Mouse (Mus musculus): ENCODE data around the gene Gm27021. TPM values are rescaled to one million over a fixed set of nuclear protein-coding genes. Genes with fewer than 3 reads are reported as not detected.
A peak's percentile ranks its signal among the peaks of the same experiment; 100 is the strongest.

The Gm27021 gene
- polyA plus RNA-seq, 1 experiment from 2014 or later = 3.8 TPM

GRCm38 (mm10) chr8:120630031-120630430 lies 37.8 kb downstream of the Gm27021 start:
- H3K9me3 ChIP-seq (replicated peaks) = no peaks in the 10 kb centered on the region
- WGBS = 57% methylated on average over 5 of the region's 5 CpGs
- H3K4me3 ChIP-seq = no peak overlapping the region
- DNase-seq (ENCODE audit: low spot score) = no peak
- H3K27ac ChIP-seq = peak overlapping the region; percentile 14; the same call in 1 of the 2 replicates
- H3K27me3 ChIP-seq (ENCODE audit: low read depth, poor library complexity, severe bottlenecking) = peaks cover 53% of the 10 kb centered on the region
- no peaks in the 10 kb centered on the region for H3K36me3 ChIP-seq
- H3K4me1 ChIP-seq = peaks cover 50% of the 10 kb centered on the region

- H3K4me1 ChIP-seq = peaks cover 42% of the 10 kb centered on the region
- H3K36me3 ChIP-seq = no peaks in the 10 kb centered on the region
Measured at GRCm38 (mm10) chr8:120627298-120627697, 40.6 kb downstream of the Gm27021 start.

GRCm38 (mm10) chr8:120626461-120626860 lies 41.4 kb downstream of the Gm27021 start:
- WGBS = 64% methylated on average over 11 of the region's 11 CpGs
- Histone ChIP-seq H3K4me3 (no peak overlapping the region), H3K27ac (no peak overlapping the region), H3K4me1 (peaks cover 42% of the 10 kb centered on the region), H3K9me3 (replicated peaks) (no peaks in the 10 kb centered on the region), H3K36me3 (no peaks in the 10 kb centered on the region), H3K27me3 (ENCODE audit: low read depth, poor library complexity, severe bottlenecking) (peaks cover 17% of the 10 kb centered on the region; the same call in 1 of the 2 replicates)
- no peak for DNase-seq (ENCODE audit: low spot score)

More at GRCm38 (mm10) chr8:120627298-120627697, 40.6 kb downstream of the Gm27021 start:
- H3K4me3 ChIP-seq = no peak overlapping the region
- DNase-seq (ENCODE audit: low spot score) = no peak
- no peaks in the 10 kb centered on the region for H3K9me3 ChIP-seq (replicated peaks)
- H3K27ac ChIP-seq = no peak overlapping the region
- peaks cover 26% of the 10 kb centered on the region for H3K27me3 ChIP-seq (ENCODE audit: low read depth, poor library complexity, severe bottlenecking)
- 92% methylated on average over 5 of the region's 5 CpGs for WGBS

GRCm38 (mm10) chr8:120623608-120624007 lies 44.3 kb downstream of the Gm27021 start:
- no peak overlapping the region for H3K4me3 ChIP-seq
- peaks cover 37% of the 10 kb centered on the region for H3K4me1 ChIP-seq
- no peaks in the 10 kb centered on the region for H3K9me3 ChIP-seq (replicated peaks)
- H3K27ac ChIP-seq = no peak overlapping the region; the same call in 1 of the 2 replicates
- no peak for DNase-seq (ENCODE audit: low spot score)
- no peaks in the 10 kb centered on the region for H3K36me3 ChIP-seq
- no peaks in the 10 kb centered on the region for H3K27me3 ChIP-seq (ENCODE audit: low read depth, poor library complexity, severe bottlenecking)
- WGBS = 41% methylated on average over 2 of the region's 2 CpGs

- H3K27ac ChIP-seq = peak overlapping the region; percentile 47; the same call in 1 of the 2 replicates
- peaks cover 41% of the 10 kb centered on the region for H3K4me1 ChIP-seq
- no peak overlapping the region for H3K4me3 ChIP-seq
- 78% methylated on average over 14 of the region's 14 CpGs for WGBS
- no peak for DNase-seq (ENCODE audit: low spot score)
- no peaks in the 10 kb centered on the region for H3K9me3 ChIP-seq (replicated peaks)
- H3K36me3 ChIP-seq = no peaks in the 10 kb centered on the region
- H3K27me3 ChIP-seq (ENCODE audit: low read depth, poor library complexity, severe bottlenecking) = no peaks in the 10 kb centered on the region
Measured at GRCm38 (mm10) chr8:120622161-120622560, 45.7 kb downstream of the Gm27021 start.

GRCm38 (mm10) chr8:120620441-120620840 lies 47.4 kb downstream of the Gm27021 start:
- no peak for DNase-seq (ENCODE audit: low spot score)
- Histone ChIP-seq H3K4me3 (no peak overlapping the region), H3K4me1 (peaks cover 45% of the 10 kb centered on the region), H3K9me3 (replicated peaks) (no peaks in the 10 kb centered on the region), H3K27me3 (ENCODE audit: low read depth, poor library complexity, severe bottlenecking) (no peaks in the 10 kb centered on the region), H3K27ac (peak overlapping the region; percentile 61; the same call in 1 of the 2 replicates), H3K36me3 (no peaks in the 10 kb centered on the region)
- 48% methylated on average over 7 of the region's 7 CpGs for WGBS

GRCm38 (mm10) chr8:120619235-120620180 lies 48.4 kb downstream of the Gm27021 start:
- H3K36me3 ChIP-seq = no peaks in the 10 kb centered on the region
- no peaks in the 10 kb centered on the region for H3K27me3 ChIP-seq (ENCODE audit: low read depth, poor library complexity, severe bottlenecking)
- no peak overlapping the region for H3K4me3 ChIP-seq
- peaks cover 42% of the 10 kb centered on the region for H3K4me1 ChIP-seq
- WGBS = 81% methylated on average over 11 of the region's 11 CpGs
- H3K9me3 ChIP-seq (replicated peaks) = no peaks in the 10 kb centered on the region
- DNase-seq (ENCODE audit: low spot score) = no peak
- H3K27ac ChIP-seq = peak overlapping the region; percentile 61

GRCm38 (mm10) chr8:120618110-120618509 lies 49.8 kb downstream of the Gm27021 start:
- peak; percentile 88 for DNase-seq (ENCODE audit: low spot score)
- peaks cover 34% of the 10 kb centered on the region for H3K4me1 ChIP-seq
- H3K36me3 ChIP-seq = no peaks in the 10 kb centered on the region
- WGBS = 1% methylated on average over 6 of the region's 6 CpGs
- peak overlapping the region; percentile 77 for H3K27ac ChIP-seq
- 0 out of 2 replicates have a peak overlapping the region, but pooled peaks have one; percentile 1 for H3K4me3 ChIP-seq
- H3K9me3 ChIP-seq (replicated peaks) = no peaks in the 10 kb centered on the region
- H3K27me3 ChIP-seq (ENCODE audit: low read depth, poor library complexity, severe bottlenecking) = no peaks in the 10 kb centered on the region

GRCm38 (mm10) chr8:120616663-120617626 lies 50.9 kb downstream of the Gm27021 start:
- Histone ChIP-seq H3K27ac (peak overlapping the region; percentile 46; the same call in 1 of the 2 replicates), H3K27me3 (ENCODE audit: low read depth, poor library complexity, severe bottlenecking) (no peaks in the 10 kb centered on the region), H3K9me3 (replicated peaks) (no peaks in the 10 kb centered on the region), H3K4me1 (peaks cover 30% of the 10 kb centered on the region), H3K4me3 (no peak overlapping the region), H3K36me3 (no peaks in the 10 kb centered on the region)
- no peak for DNase-seq (ENCODE audit: low spot score)
- 29% methylated on average over 8 of the region's 8 CpGs for WGBS

GRCm38 (mm10) chr8:120614491-120614890 lies 53.4 kb downstream of the Gm27021 start:
- Histone ChIP-seq H3K9me3 (replicated peaks) (no peaks in the 10 kb centered on the region), H3K4me3 (no peak overlapping the region), H3K36me3 (no peaks in the 10 kb centered on the region), H3K4me1 (peaks cover 18% of the 10 kb centered on the region), H3K27ac (no peak overlapping the region), H3K27me3 (ENCODE audit: low read depth, poor library complexity, severe bottlenecking) (0 out of 2 replicates have a peak, but pooled peaks cover 7% of the 10 kb centered on the region)
- no peak for DNase-seq (ENCODE audit: low spot score)
- 95% methylated on average over 3 of the region's 3 CpGs for WGBS

- H3K9me3 ChIP-seq (replicated peaks) = no peaks in the 10 kb centered on the region
- 91% methylated on average over 6 of the region's 6 CpGs for WGBS
- H3K4me1 ChIP-seq = peaks cover 12% of the 10 kb centered on the region
- H3K4me3 ChIP-seq = no peak overlapping the region
- no peak for DNase-seq (ENCODE audit: low spot score)
- 0 out of 2 replicates have a peak, but pooled peaks cover 15% of the 10 kb centered on the region for H3K27me3 ChIP-seq (ENCODE audit: low read depth, poor library complexity, severe bottlenecking)
- H3K27ac ChIP-seq = no peak overlapping the region
- no peaks in the 10 kb centered on the region for H3K36me3 ChIP-seq
Measured at GRCm38 (mm10) chr8:120610824-120611223, 57.1 kb downstream of the Gm27021 start.

GRCm38 (mm10) chr8:120607885-120608284 lies 60.0 kb downstream of the Gm27021 start:
- no peaks in the 10 kb centered on the region for H3K9me3 ChIP-seq (replicated peaks)
- no peak overlapping the region for H3K4me3 ChIP-seq
- H3K36me3 ChIP-seq = no peaks in the 10 kb centered on the region
- H3K27me3 ChIP-seq (ENCODE audit: low read depth, poor library complexity, severe bottlenecking) = 0 out of 2 replicates have a peak, but pooled peaks cover 15% of the 10 kb centered on the region
- no peak overlapping the region for H3K27ac ChIP-seq
- DNase-seq (ENCODE audit: low spot score) = peak; percentile 86
- WGBS = 16% methylated on average over 7 of the region's 7 CpGs
- H3K4me1 ChIP-seq = peaks cover 14% of the 10 kb centered on the region
